Mouse (Mus musculus): ENCODE results near the gene Cerkl. TPM values are rescaled to one million over a fixed set of nuclear protein-coding genes. Genes with fewer than 3 reads are reported as not detected.

Gene Cerkl
- polyA plus RNA-seq, 1 experiment = 14.3 TPM

GRCm38 (mm10) chr2:79410903-79411255 lies 45.7 kb downstream of the Cerkl start:
- H3K4me3 ChIP-seq (ENCODE audit: insufficient read depth, low read depth, low read length) = no peak overlapping the region
- H3K27ac ChIP-seq (replicated peaks; ENCODE audit: low read depth, low read length) = no peak overlapping the region
- peaks cover 2% of the 10 kb centered on the region for H3K4me1 ChIP-seq (ENCODE audit: control insufficient read depth, insufficient read depth, insufficient read length, low read length)

GRCm38 (mm10) chr2:79410247-79410902 lies 46.2 kb downstream of the Cerkl start:
- H3K27ac ChIP-seq (replicated peaks; ENCODE audit: low read depth, low read length) = no peak overlapping the region
- H3K4me1 ChIP-seq (ENCODE audit: control insufficient read depth, insufficient read depth, insufficient read length, low read length) = peaks cover 2% of the 10 kb centered on the region
- H3K4me3 ChIP-seq (ENCODE audit: insufficient read depth, low read depth, low read length) = no peak overlapping the region

- no peak overlapping the region for H3K4me3 ChIP-seq (ENCODE audit: insufficient read depth, low read depth, low read length)
- H3K4me1 ChIP-seq (ENCODE audit: control insufficient read depth, insufficient read depth, insufficient read length, low read length) = no peaks in the 10 kb centered on the region
- no peak overlapping the region for H3K27ac ChIP-seq (replicated peaks; ENCODE audit: low read depth, low read length)
These were observed 50.8 kb downstream of the Cerkl start for GRCm38 (mm10) chr2:79405661-79406405.

GRCm38 (mm10) chr2:79400045-79400444 lies 56.5 kb downstream of the Cerkl start:
- Histone ChIP-seq H3K4me3 (ENCODE audit: insufficient read depth, low read depth, low read length) (no peak overlapping the region), H3K27ac (replicated peaks; ENCODE audit: low read depth, low read length) (no peak overlapping the region), H3K4me1 (ENCODE audit: control insufficient read depth, insufficient read depth, insufficient read length, low read length) (no peaks in the 10 kb centered on the region)

GRCm38 (mm10) chr2:79399234-79400000 lies 57.2 kb downstream of the Cerkl start:
- Histone ChIP-seq H3K27ac (replicated peaks; ENCODE audit: low read depth, low read length) (no peak overlapping the region), H3K4me3 (ENCODE audit: insufficient read depth, low read depth, low read length) (no peak overlapping the region), H3K4me1 (ENCODE audit: control insufficient read depth, insufficient read depth, insufficient read length, low read length) (no peaks in the 10 kb centered on the region)

GRCm38 (mm10) chr2:79398831-79399230 lies 57.8 kb downstream of the Cerkl start:
- no peak overlapping the region for H3K4me3 ChIP-seq (ENCODE audit: insufficient read depth, low read depth, low read length)
- no peak overlapping the region for H3K27ac ChIP-seq (replicated peaks; ENCODE audit: low read depth, low read length)
- H3K4me1 ChIP-seq (ENCODE audit: control insufficient read depth, insufficient read depth, insufficient read length, low read length) = no peaks in the 10 kb centered on the region

- no peak overlapping the region for H3K27ac ChIP-seq (replicated peaks; ENCODE audit: low read depth, low read length)
- no peak overlapping the region for H3K4me3 ChIP-seq (ENCODE audit: insufficient read depth, low read depth, low read length)
- H3K4me1 ChIP-seq (ENCODE audit: control insufficient read depth, insufficient read depth, insufficient read length, low read length) = no peaks in the 10 kb centered on the region
These were observed 58.2 kb downstream of the Cerkl start for GRCm38 (mm10) chr2:79398343-79398742.

- H3K27ac ChIP-seq (replicated peaks; ENCODE audit: low read depth, low read length) = no peak overlapping the region
- no peak overlapping the region for H3K4me3 ChIP-seq (ENCODE audit: insufficient read depth, low read depth, low read length)
- no peaks in the 10 kb centered on the region for H3K4me1 ChIP-seq (ENCODE audit: control insufficient read depth, insufficient read depth, insufficient read length, low read length)
These were observed 59.5 kb downstream of the Cerkl start for GRCm38 (mm10) chr2:79397107-79397506.

GRCm38 (mm10) chr2:79379087-79380041 lies 77.2 kb downstream of the Cerkl start:
- H3K4me3 ChIP-seq (ENCODE audit: insufficient read depth, low read depth, low read length) = no peak overlapping the region
- no peak overlapping the region for H3K27ac ChIP-seq (replicated peaks; ENCODE audit: low read depth, low read length)
- H3K4me1 ChIP-seq (ENCODE audit: control insufficient read depth, insufficient read depth, insufficient read length, low read length) = no peaks in the 10 kb centered on the region

- Histone ChIP-seq H3K4me1 (ENCODE audit: control insufficient read depth, insufficient read depth, insufficient read length, low read length) (no peaks in the 10 kb centered on the region), H3K27ac (replicated peaks; ENCODE audit: low read depth, low read length) (no peak overlapping the region), H3K4me3 (ENCODE audit: insufficient read depth, low read depth, low read length) (no peak overlapping the region)
These were observed 78.1 kb downstream of the Cerkl start for GRCm38 (mm10) chr2:79378346-79379086.

GRCm38 (mm10) chr2:79372486-79373200 lies 83.9 kb downstream of the Cerkl start:
- Histone ChIP-seq H3K4me1 (ENCODE audit: control insufficient read depth, insufficient read depth, insufficient read length, low read length) (peaks cover 9% of the 10 kb centered on the region), H3K4me3 (ENCODE audit: insufficient read depth, low read depth, low read length) (no peak overlapping the region), H3K27ac (replicated peaks; ENCODE audit: low read depth, low read length) (no peak overlapping the region)

- Histone ChIP-seq H3K4me3 (ENCODE audit: insufficient read depth, low read depth, low read length) (no peak overlapping the region), H3K27ac (replicated peaks; ENCODE audit: low read depth, low read length) (no peak overlapping the region), H3K4me1 (ENCODE audit: control insufficient read depth, insufficient read depth, insufficient read length, low read length) (peaks cover 9% of the 10 kb centered on the region)
These were observed 84.5 kb downstream of the Cerkl start for GRCm38 (mm10) chr2:79372154-79372467.

GRCm38 (mm10) chr2:79371326-79372153 lies 85.0 kb downstream of the Cerkl start:
- Histone ChIP-seq H3K27ac (replicated peaks; ENCODE audit: low read depth, low read length) (no peak overlapping the region), H3K4me3 (ENCODE audit: insufficient read depth, low read depth, low read length) (no peak overlapping the region), H3K4me1 (ENCODE audit: control insufficient read depth, insufficient read depth, insufficient read length, low read length) (peaks cover 9% of the 10 kb centered on the region)

Data from brown adipose tissue, adult 24 weeks (tissue).